8 mouse cellular contexts compared by ENCODE assay signal in the genomic region with DNA sequence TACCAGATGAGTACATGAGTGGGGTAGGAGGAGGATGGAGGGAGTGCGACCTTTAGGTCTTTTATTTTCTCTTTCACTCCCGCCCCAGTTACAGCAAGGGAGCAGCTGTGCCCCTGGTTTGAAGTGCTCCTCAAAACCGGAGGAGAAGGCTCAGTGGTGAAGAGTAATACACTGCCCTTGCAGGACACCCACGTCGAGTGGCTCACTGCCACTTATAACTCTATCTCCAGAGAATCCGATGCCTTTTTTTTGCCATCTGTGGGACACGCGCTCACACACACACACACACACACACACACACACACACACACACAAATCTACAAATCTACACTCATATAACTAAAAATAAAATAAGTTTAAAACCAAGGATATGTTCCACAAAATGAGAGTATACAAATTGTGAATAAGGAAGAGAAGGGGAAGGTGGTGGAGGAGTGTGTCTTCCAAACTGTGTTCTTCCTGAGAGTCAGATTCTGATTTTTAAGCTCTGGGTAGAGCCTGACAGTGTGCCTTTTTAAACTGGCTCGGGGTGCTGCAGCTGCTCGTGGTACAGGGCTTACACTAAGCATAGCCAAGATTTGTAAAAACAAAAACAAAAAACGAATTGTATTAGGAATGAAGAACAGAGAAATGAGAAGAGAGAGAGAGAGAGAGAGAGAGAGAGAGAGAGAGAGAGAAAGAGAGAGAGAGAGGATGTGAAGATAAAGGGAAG. TPM values are rescaled to one million over a fixed set of nuclear protein-coding genes. Genes with fewer than 3 reads are reported as not detected.
DNase-seq lines count a peak whose midpoint lies in the region; ATAC-seq and TF ChIP-seq lines count a peak whose summit lies in the region.

No protein-coding gene starts in this region.

- TF ChIP-seq POLR2A in thymus, adult 2 months (IDR thresholded peaks at IDR 0.05; ENCODE audit: control insufficient read depth, extremely low read depth, insufficient read depth, low read length, poor library complexity) = no peak

- no peak overlapping the region for H3K27ac ChIP-seq in neural tube, embryonic 12.5 days
- no peak overlapping the region for H3K27ac ChIP-seq in liver, embryonic 15.5 days (replicated peaks)
- H3K27ac ChIP-seq in thymus, adult 2 months (ENCODE audit: control insufficient read depth, insufficient read depth, low read length) = no peak overlapping the region

- DNase-seq in frontal cortex, postnatal 10 days (ENCODE audit: low spot score in 2 of 2) = no peak
- DNase-seq in neural tube, embryonic 10.5 days (ENCODE audit: extremely low spot score, low spot score) = no peak
- DNase-seq in thymus, adult 2 months = no peak
- no peak for DNase-seq in spleen, postnatal 36 days (ENCODE audit: low spot score in 2 of 2)
- no peak for DNase-seq in layer of hippocampus, postnatal 14 days (ENCODE audit: low spot score in 2 of 2)

- H3K4me2 ChIP-seq in neural tube, embryonic 12.5 days (replicated peaks) = peak overlapping the region; percentile 69
- H3K4me2 ChIP-seq in liver, embryonic 15.5 days = peak overlapping the region; percentile 83

- TF ChIP-seq CTCF in thymus, adult 2 months (IDR thresholded peaks at IDR 0.05; ENCODE audit: borderline replicate concordance, control insufficient read depth, extremely low read depth, insufficient read depth, low read length, poor library complexity) = no peak

- no peaks in the 10 kb centered on the region for H3K9me3 ChIP-seq in neural tube, embryonic 12.5 days
- no peaks in the 10 kb centered on the region for H3K9me3 ChIP-seq in liver, embryonic 15.5 days (replicated peaks)

- H3K27me3 ChIP-seq in neural tube, embryonic 12.5 days (replicated peaks) = no peaks in the 10 kb centered on the region
- H3K27me3 ChIP-seq in liver, embryonic 15.5 days = no peaks in the 10 kb centered on the region
- no peaks in the 10 kb centered on the region for H3K27me3 ChIP-seq in thymus, adult 2 months (ENCODE audit: control insufficient read depth, insufficient read depth, low read length)

- ATAC-seq in frontal cortex, adult (ENCODE audit: low TSS enrichment) = peak; percentile 56
- no peak for ATAC-seq in neural tube, embryonic 12.5 days (ENCODE audit: low FRiP score, low read depth)
- no peak for ATAC-seq in liver, embryonic 15.5 days (ENCODE audit: insufficient read depth)

- peaks cover 13% of the 10 kb centered on the region for H3K4me1 ChIP-seq in neural tube, embryonic 12.5 days
- H3K4me1 ChIP-seq in liver, embryonic 15.5 days (replicated peaks) = peaks cover 31% of the 10 kb centered on the region
- peaks cover 5% of the 10 kb centered on the region; the same call in 1 of the 2 replicates for H3K4me1 ChIP-seq in thymus, adult 2 months (replicated peaks; ENCODE audit: control insufficient read depth, insufficient read depth, low read length)

- 85% methylated on average over 11 of the region's 11 CpGs for WGBS in neural tube, embryonic 12.5 days
- 70% methylated on average over 11 of the region's 11 CpGs for WGBS in liver, embryonic 15.5 days (ENCODE audit: insufficient replicate concordance)
- 68% methylated on average over 11 of the region's 11 CpGs for WGBS in thymus, adult 2 months

- 0 out of 2 replicates have a peak, but pooled peaks cover 2% of the 10 kb centered on the region for H3K36me3 ChIP-seq in neural tube, embryonic 12.5 days
- peaks cover 18% of the 10 kb centered on the region for H3K36me3 ChIP-seq in liver, embryonic 15.5 days (replicated peaks)
- no peaks in the 10 kb centered on the region for H3K36me3 ChIP-seq in thymus, adult 2 months (ENCODE audit: control insufficient read depth, insufficient read depth, low read length)

- H3K4me3 ChIP-seq in neural tube, embryonic 12.5 days = no peak overlapping the region
- peak overlapping the region; percentile 82 for H3K4me3 ChIP-seq in liver, embryonic 15.5 days (replicated peaks)
- no peak overlapping the region for H3K4me3 ChIP-seq in thymus, adult 2 months (ENCODE audit: control insufficient read depth, insufficient read depth, low read length)

- no peak overlapping the region for H3K9ac ChIP-seq in neural tube, embryonic 12.5 days
- H3K9ac ChIP-seq in liver, embryonic 15.5 days = no peak overlapping the region

RNA-seq across cellular contexts. Expression of a gene that starts 0.9 kb away (rescaled TPM):
- polyA plus RNA-seq in neural tube, embryonic 12.5 days (2016; fragmentation: Nextera tagmentation; extraction: Ambion mirVana) = 104 and 114 TPM in 2 replicates
- 60.8 and 68.3 TPM in 2 replicates for polyA plus RNA-seq in liver, embryonic 15.5 days (2015; fragmentation: Nextera tagmentation; extraction: Ambion mirVana)
- 10.3 and 14.2 TPM in 2 replicates for polyA plus RNA-seq in thymus, adult 2 months (2012; rRNA removed)
- 10 to 100 TPM; 41.8 to 44.0 TPM for total RNA-seq in layer of hippocampus, postnatal 14 days (2021)
